Mouse (Mus musculus): ENCODE data around the gene Sumo3. TPM values are rescaled to one million over a fixed set of nuclear protein-coding genes. Genes with fewer than 3 reads are reported as not detected.

Gene Sumo3
- 330 and 356 TPM in 2 replicates for polyA plus RNA-seq (2015; fragmentation: Nextera tagmentation; extraction: Ambion mirVana)

- Histone ChIP-seq H3K4me3 (ENCODE audit: low read length) (peak within 1 kb of the TSS; percentile 79), H3K4me2 (ENCODE audit: low read depth, low read length) (peak within 1 kb of the TSS; percentile 94), H3K36me3 (ENCODE audit: control insufficient read depth, insufficient read depth, low read length) (peaks cover 11% of the 10 kb centered on the region), H3K4me1 (ENCODE audit: control insufficient read depth, insufficient read depth, low read length) (peaks cover 7% of the 10 kb centered on the region; the same call in 1 of the 2 replicates), H3K9me3 (ENCODE audit: control insufficient read depth, low read length) (0 out of 2 replicates have a peak, but pooled peaks cover 3% of the 10 kb centered on the region), H3K9ac (ENCODE audit: low read depth, low read length) (peak within 1 kb of the TSS; percentile 85), H3K27me3 (replicated peaks; ENCODE audit: control insufficient read depth, insufficient read depth, low read length) (no peaks in the 10 kb centered on the region), H3K27ac (ENCODE audit: low read length) (peak within 1 kb of the TSS; percentile 97)
- peak; percentile 90 for ATAC-seq
- WGBS = 1% methylated on average over 97 of the region's 119 CpGs
These were observed at the start of gene Sumo3, which contains the start of gene Gm49325 for GRCm38 (mm10) chr10:77605908-77606826. Sumo3 (plus strand) TSS chr10:77606097. Gm49325 (plus strand) TSS chr10:77606197.

GRCm38 (mm10) chr10:77556631-77557030 is 49.3 kb upstream of the Sumo3 start:
- Histone ChIP-seq H3K4me3 (ENCODE audit: low read length) (no peak overlapping the region), H3K4me1 (ENCODE audit: control insufficient read depth, insufficient read depth, low read length) (no peaks in the 10 kb centered on the region)

GRCm38 (mm10) chr10:77557641-77558040 is 48.3 kb upstream of the Sumo3 start:
- H3K27ac ChIP-seq (ENCODE audit: low read length) = no peak overlapping the region
- ATAC-seq = no peak
- H3K36me3 ChIP-seq (ENCODE audit: control insufficient read depth, insufficient read depth, low read length) = no peaks in the 10 kb centered on the region
- H3K27me3 ChIP-seq (replicated peaks; ENCODE audit: control insufficient read depth, insufficient read depth, low read length) = no peaks in the 10 kb centered on the region
- H3K4me2 ChIP-seq (ENCODE audit: low read depth, low read length) = no peak overlapping the region
- H3K9me3 ChIP-seq (ENCODE audit: control insufficient read depth, low read length) = no peaks in the 10 kb centered on the region
- H3K9ac ChIP-seq (ENCODE audit: low read depth, low read length) = no peak overlapping the region
- H3K4me3 ChIP-seq (ENCODE audit: low read length) = no peak overlapping the region
- H3K4me1 ChIP-seq (ENCODE audit: control insufficient read depth, insufficient read depth, low read length) = no peaks in the 10 kb centered on the region
- WGBS = 85% methylated on average over 4 of the region's 4 CpGs

More at GRCm38 (mm10) chr10:77556631-77557030, 49.3 kb upstream of the Sumo3 start:
- Histone ChIP-seq H3K36me3 (ENCODE audit: control insufficient read depth, insufficient read depth, low read length) (no peaks in the 10 kb centered on the region), H3K4me2 (ENCODE audit: low read depth, low read length) (no peak overlapping the region), H3K27ac (ENCODE audit: low read length) (no peak overlapping the region), H3K9ac (ENCODE audit: low read depth, low read length) (no peak overlapping the region), H3K27me3 (replicated peaks; ENCODE audit: control insufficient read depth, insufficient read depth, low read length) (no peaks in the 10 kb centered on the region), H3K9me3 (ENCODE audit: control insufficient read depth, low read length) (no peaks in the 10 kb centered on the region)
- WGBS = 84% methylated on average over 7 of the region's 7 CpGs
- no peak for ATAC-seq

GRCm38 (mm10) chr10:77560090-77560489 is 45.8 kb upstream of the Sumo3 start:
- Histone ChIP-seq H3K27ac (ENCODE audit: low read length) (no peak overlapping the region), H3K4me1 (ENCODE audit: control insufficient read depth, insufficient read depth, low read length) (no peaks in the 10 kb centered on the region), H3K36me3 (ENCODE audit: control insufficient read depth, insufficient read depth, low read length) (no peaks in the 10 kb centered on the region), H3K9me3 (ENCODE audit: control insufficient read depth, low read length) (no peaks in the 10 kb centered on the region), H3K4me2 (ENCODE audit: low read depth, low read length) (no peak overlapping the region), H3K9ac (ENCODE audit: low read depth, low read length) (no peak overlapping the region), H3K4me3 (ENCODE audit: low read length) (no peak overlapping the region), H3K27me3 (replicated peaks; ENCODE audit: control insufficient read depth, insufficient read depth, low read length) (no peaks in the 10 kb centered on the region)
- 87% methylated on average over 11 of the region's 11 CpGs for WGBS
- ATAC-seq = no peak

GRCm38 (mm10) chr10:77560830-77561229 is 45.1 kb upstream of the Sumo3 start:
- Histone ChIP-seq H3K4me3 (ENCODE audit: low read length) (no peak overlapping the region), H3K27me3 (replicated peaks; ENCODE audit: control insufficient read depth, insufficient read depth, low read length) (no peaks in the 10 kb centered on the region), H3K9ac (ENCODE audit: low read depth, low read length) (no peak overlapping the region), H3K27ac (ENCODE audit: low read length) (no peak overlapping the region), H3K9me3 (ENCODE audit: control insufficient read depth, low read length) (no peaks in the 10 kb centered on the region), H3K4me1 (ENCODE audit: control insufficient read depth, insufficient read depth, low read length) (no peaks in the 10 kb centered on the region), H3K4me2 (ENCODE audit: low read depth, low read length) (no peak overlapping the region), H3K36me3 (ENCODE audit: control insufficient read depth, insufficient read depth, low read length) (no peaks in the 10 kb centered on the region)
- no peak for ATAC-seq
- 84% methylated on average over 9 of the region's 9 CpGs for WGBS

- Histone ChIP-seq H3K9me3 (ENCODE audit: control insufficient read depth, low read length) (no peaks in the 10 kb centered on the region), H3K9ac (ENCODE audit: low read depth, low read length) (no peak overlapping the region), H3K36me3 (ENCODE audit: control insufficient read depth, insufficient read depth, low read length) (no peaks in the 10 kb centered on the region), H3K27ac (ENCODE audit: low read length) (no peak overlapping the region), H3K27me3 (replicated peaks; ENCODE audit: control insufficient read depth, insufficient read depth, low read length) (no peaks in the 10 kb centered on the region), H3K4me1 (ENCODE audit: control insufficient read depth, insufficient read depth, low read length) (no peaks in the 10 kb centered on the region), H3K4me3 (ENCODE audit: low read length) (no peak overlapping the region), H3K4me2 (ENCODE audit: low read depth, low read length) (no peak overlapping the region)
- 65% methylated on average over 2 of the region's 2 CpGs for WGBS
- ATAC-seq = no peak
These were observed 44.4 kb upstream of the Sumo3 start for GRCm38 (mm10) chr10:77561508-77561907.

GRCm38 (mm10) chr10:77565005-77565404 is 40.9 kb upstream of the Sumo3 start:
- Histone ChIP-seq H3K36me3 (ENCODE audit: control insufficient read depth, insufficient read depth, low read length) (no peaks in the 10 kb centered on the region), H3K27me3 (replicated peaks; ENCODE audit: control insufficient read depth, insufficient read depth, low read length) (no peaks in the 10 kb centered on the region), H3K9ac (ENCODE audit: low read depth, low read length) (no peak overlapping the region), H3K4me1 (ENCODE audit: control insufficient read depth, insufficient read depth, low read length) (peaks cover 15% of the 10 kb centered on the region), H3K9me3 (ENCODE audit: control insufficient read depth, low read length) (no peaks in the 10 kb centered on the region), H3K4me2 (ENCODE audit: low read depth, low read length) (no peak overlapping the region), H3K4me3 (ENCODE audit: low read length) (no peak overlapping the region), H3K27ac (ENCODE audit: low read length) (no peak overlapping the region)
- ATAC-seq = no peak
- WGBS = 81% methylated on average over 8 of the region's 8 CpGs

GRCm38 (mm10) chr10:77566651-77567050 is 39.2 kb upstream of the Sumo3 start:
- 33% methylated on average over 8 of the region's 8 CpGs for WGBS
- H3K9ac ChIP-seq (ENCODE audit: low read depth, low read length) = no peak overlapping the region
- H3K27me3 ChIP-seq (replicated peaks; ENCODE audit: control insufficient read depth, insufficient read depth, low read length) = no peaks in the 10 kb centered on the region
- no peak overlapping the region for H3K4me2 ChIP-seq (ENCODE audit: low read depth, low read length)
- H3K4me1 ChIP-seq (ENCODE audit: control insufficient read depth, insufficient read depth, low read length) = peaks cover 19% of the 10 kb centered on the region
- no peaks in the 10 kb centered on the region for H3K9me3 ChIP-seq (ENCODE audit: control insufficient read depth, low read length)
- H3K27ac ChIP-seq (ENCODE audit: low read length) = peak overlapping the region; percentile 71
- H3K4me3 ChIP-seq (ENCODE audit: low read length) = no peak overlapping the region
- ATAC-seq = no peak
- no peaks in the 10 kb centered on the region for H3K36me3 ChIP-seq (ENCODE audit: control insufficient read depth, insufficient read depth, low read length)

- Histone ChIP-seq H3K9ac (ENCODE audit: low read depth, low read length) (0 out of 2 replicates have a peak overlapping the region, but pooled peaks have one; percentile 40), H3K4me3 (ENCODE audit: low read length) (no peak overlapping the region), H3K4me2 (ENCODE audit: low read depth, low read length) (peak overlapping the region; percentile 32; the same call in 1 of the 2 replicates), H3K36me3 (ENCODE audit: control insufficient read depth, insufficient read depth, low read length) (no peaks in the 10 kb centered on the region), H3K27me3 (replicated peaks; ENCODE audit: control insufficient read depth, insufficient read depth, low read length) (no peaks in the 10 kb centered on the region), H3K4me1 (ENCODE audit: control insufficient read depth, insufficient read depth, low read length) (peaks cover 23% of the 10 kb centered on the region), H3K9me3 (ENCODE audit: control insufficient read depth, low read length) (no peaks in the 10 kb centered on the region), H3K27ac (ENCODE audit: low read length) (peak overlapping the region; percentile 89)
- WGBS = 27% methylated on average over 7 of the region's 7 CpGs
- peak; percentile 24 for ATAC-seq
These were observed 36.4 kb upstream of the Sumo3 start for GRCm38 (mm10) chr10:77569481-77569880.

Measured in intestine, embryonic 16.5 days (tissue).